Mouse (Mus musculus): ENCODE results near the gene Zfp317. TPM values are rescaled to one million over a fixed set of nuclear protein-coding genes. Genes with fewer than 3 reads are reported as not detected.
"Not testable (repeated sequence)": the region's sequence is repeated elsewhere in the genome, so short reads cannot be mapped to it uniquely, and the experiment has no call there.

Zfp317 gene
- polyA plus RNA-seq (2021) = 20.9 TPM

DNA sequence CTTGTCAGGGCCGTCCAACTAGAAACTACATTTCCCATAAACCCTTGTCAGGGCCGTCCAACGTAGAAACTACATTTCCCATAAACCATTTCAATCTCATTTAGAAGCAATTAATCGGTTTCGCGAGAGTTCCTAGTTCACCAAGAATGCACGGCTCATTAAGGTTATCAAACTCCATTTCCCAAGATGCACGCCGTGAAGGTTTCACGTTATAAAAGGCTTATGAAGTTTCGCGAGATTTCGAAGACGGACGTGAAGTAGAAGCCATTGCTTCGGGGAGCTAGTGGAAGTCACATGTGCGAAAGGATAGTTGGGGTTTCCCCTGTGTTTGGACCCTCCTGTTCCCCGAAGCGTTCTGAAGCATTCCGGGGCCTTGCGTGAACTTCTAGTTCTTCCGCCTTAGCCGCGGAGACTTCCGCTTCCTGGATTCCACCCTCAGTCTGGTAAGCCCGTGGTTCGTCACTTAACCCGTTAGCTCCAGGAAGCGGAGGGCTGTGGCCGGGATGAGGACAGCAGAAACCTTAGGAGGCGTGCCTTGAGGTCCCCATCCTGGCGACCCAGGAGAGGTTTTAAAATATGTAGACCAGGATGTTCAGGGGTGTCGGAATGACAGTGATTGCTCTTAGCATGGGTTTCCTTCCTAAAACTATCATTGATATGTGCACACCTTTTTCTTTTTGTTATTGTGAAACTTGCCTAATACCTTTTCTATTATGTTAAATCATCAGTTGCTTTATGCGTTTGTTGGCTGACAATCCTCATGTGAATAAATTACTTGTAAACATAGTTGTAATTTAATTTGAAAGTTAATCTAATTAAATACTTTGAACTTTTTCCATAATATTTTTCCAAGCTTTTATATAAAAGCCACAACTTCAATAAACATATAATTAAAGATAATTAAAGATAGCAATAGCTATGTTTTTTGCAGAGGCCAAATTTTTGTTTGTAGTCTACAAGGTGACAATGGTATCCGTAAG is at the start of gene Zfp317:
Gene Zfp317 (plus strand): TSS at position 260 of the 980 bp plus-strand sequence.
- in situ Hi-C loops (cut with MboI; ENCODE audit: low pct_unique_long_range_greater_than_20kb) = no loop called here
- ChIA-PET POLR2A (interaction anchor here (0.6 kb wide), 1 partner anchor 614 kb away, joined by 3 read pairs; no protein-coding TSS in a partner anchor), CTCF (interaction anchor here (0.8 to 1.1 kb wide), 2 partner anchors 18 to 19 kb away, joined by 3 read pairs; no protein-coding TSS in a partner anchor)
- ATAC-seq = peak; percentile 99
- H3K27me3 ChIP-seq = peaks cover 4% of the 10 kb centered on the region
- peak; percentile 99 for DNase-seq (ENCODE audit: low read depth, low spot score)
- TF ChIP-seq CTCF (IDR thresholded peaks at IDR 0.05) = no peak

DNA sequence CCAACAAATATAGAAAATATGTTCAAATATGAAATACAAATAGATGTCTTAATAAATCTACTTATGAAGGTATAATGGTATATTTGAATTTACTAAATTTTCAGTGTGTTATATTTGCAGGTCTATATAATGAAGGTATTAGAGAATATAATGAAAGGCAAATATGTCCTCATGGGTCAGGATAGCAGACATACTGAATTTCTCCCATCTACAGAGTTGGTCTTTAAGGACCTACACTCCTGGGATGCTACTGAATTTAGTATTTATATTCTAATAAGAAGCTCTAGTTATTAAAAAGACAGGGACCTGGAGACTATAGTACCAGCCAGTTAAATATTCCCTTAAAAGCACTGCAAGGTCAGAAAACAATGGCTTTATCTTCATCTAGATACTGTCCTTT is 39.6 kb upstream of the Zfp317 start, which contains the start of gene Olfr855:
Gene Olfr855 (plus strand): TSS at position 301 of the 400 bp plus-strand sequence.
- no peak for TF ChIP-seq CTCF (IDR thresholded peaks at IDR 0.05)
- in situ Hi-C loops (cut with MboI; ENCODE audit: low pct_unique_long_range_greater_than_20kb) = no loop called here
- ChIA-PET CTCF (no interaction called here), POLR2A (no interaction called here)
- DNase-seq (ENCODE audit: low read depth, low spot score) (no peak), ATAC-seq (no peak)
- no peaks in the 10 kb centered on the region for H3K27me3 ChIP-seq

DNA sequence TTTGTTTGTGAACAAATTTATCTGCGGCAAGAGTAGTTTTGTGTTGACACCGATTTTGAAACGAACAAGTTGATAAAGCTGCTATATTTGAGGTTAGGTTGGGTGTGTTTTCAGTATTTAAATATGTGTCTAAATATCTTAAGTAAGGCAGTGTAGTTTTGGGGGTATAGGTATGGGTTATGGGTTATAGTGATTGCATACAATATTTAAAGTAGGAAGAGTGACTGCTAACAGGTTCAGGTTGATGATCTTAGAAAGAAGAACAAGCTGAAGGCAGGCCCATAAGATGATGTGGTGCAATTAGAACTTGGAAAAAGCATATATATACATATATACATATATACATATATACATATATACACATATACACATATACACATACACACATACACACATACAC is 605 bp upstream of the Zfp317 start:
- in situ Hi-C loops (cut with MboI; ENCODE audit: low pct_unique_long_range_greater_than_20kb) = no loop called here
- DNase-seq (ENCODE audit: low read depth, low spot score) = no peak
- peaks cover 4% of the 10 kb centered on the region for H3K27me3 ChIP-seq
- ChIA-PET POLR2A (no interaction called here), CTCF (interaction anchor here (1.1 kb wide), 1 partner anchor 20 kb away, joined by 3 read pairs; no protein-coding TSS in a partner anchor)
- ATAC-seq = no peak
- no peak for TF ChIP-seq CTCF (IDR thresholded peaks at IDR 0.05)

DNA sequence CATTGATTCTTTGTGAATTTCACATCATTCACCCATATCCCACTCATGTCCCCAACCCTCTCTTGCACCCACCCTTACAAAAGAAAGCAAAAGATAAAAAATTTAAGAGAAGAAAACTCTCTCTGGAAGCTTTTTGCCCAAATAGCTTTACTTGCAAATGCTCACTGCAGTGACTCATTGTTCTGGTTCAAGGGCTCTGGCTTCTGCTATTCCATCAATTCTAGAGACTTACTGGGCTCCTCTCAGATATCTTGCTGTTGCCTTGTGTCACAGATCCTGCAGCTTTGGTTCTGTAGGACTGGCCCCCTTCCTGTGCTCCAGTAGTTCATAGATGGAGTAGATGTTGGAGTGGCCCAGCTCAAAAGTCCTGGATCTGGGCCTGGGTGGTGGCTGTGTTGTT is 7.7 kb downstream of the Zfp317 start:
- POLR2A ChIA-PET = no interaction called here
- DNase-seq (ENCODE audit: low read depth, low spot score) (no peak), ATAC-seq (peak; percentile 99)
- no peak for TF ChIP-seq CTCF (IDR thresholded peaks at IDR 0.05)
- no peaks in the 10 kb centered on the region for H3K27me3 ChIP-seq
- in situ Hi-C loops (cut with MboI; ENCODE audit: low pct_unique_long_range_greater_than_20kb) = no loop called here
- CTCF ChIA-PET = no interaction called here

DNA sequence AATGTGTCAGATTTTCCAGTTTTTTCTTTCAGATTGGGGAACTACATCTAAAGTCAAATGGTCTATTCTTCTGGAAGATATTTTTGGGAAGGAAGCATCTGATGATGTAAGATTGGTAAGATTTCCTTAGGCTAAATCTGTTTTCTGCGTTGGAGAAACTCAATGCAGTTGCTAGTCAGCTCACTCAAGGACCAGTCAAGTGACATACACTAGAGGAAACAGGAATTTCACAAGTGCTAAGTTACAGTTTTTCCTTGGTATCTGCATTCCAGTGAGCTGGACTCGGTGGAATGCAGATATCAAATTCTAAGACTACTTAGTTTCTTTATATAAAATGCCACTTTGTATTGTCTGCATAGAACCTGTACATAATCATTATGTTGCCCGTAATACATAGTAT is 23.3 kb downstream of the Zfp317 start:
- in situ Hi-C loops (cut with MboI; ENCODE audit: low pct_unique_long_range_greater_than_20kb) = no loop called here
- ChIA-PET CTCF (interaction anchor here (1.8 kb wide), 1 partner anchor 18 kb away, joined by 3 read pairs; no protein-coding TSS in a partner anchor), POLR2A (no interaction called here)
- TF ChIP-seq CTCF (IDR thresholded peaks at IDR 0.05) = no peak
- ATAC-seq (no peak), DNase-seq (ENCODE audit: low read depth, low spot score) (no peak)
- no peaks in the 10 kb centered on the region for H3K27me3 ChIP-seq

DNA sequence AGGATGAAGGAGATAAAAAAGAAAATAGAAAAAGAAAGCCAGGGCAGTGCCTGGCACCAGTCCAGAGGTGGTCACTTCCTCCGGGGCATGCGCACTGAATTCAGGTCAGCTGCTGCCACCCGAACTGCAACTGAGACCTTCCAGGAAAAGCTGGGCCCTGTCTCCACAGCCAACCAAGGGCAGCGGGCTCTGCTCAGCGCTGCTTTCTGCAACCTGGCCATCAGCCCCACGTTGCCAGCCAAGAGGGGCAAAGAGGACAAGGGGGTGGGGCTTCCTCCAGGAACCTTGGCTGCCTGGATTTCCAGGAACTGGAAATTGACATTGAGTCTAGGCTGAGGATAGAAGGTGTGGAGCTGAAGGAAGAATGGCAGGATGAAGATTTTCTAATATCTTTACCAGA is 68.4 kb downstream of the Zfp317 start:
- ChIA-PET POLR2A (no interaction called here), CTCF (no interaction called here)
- in situ Hi-C loops (cut with MboI; ENCODE audit: low pct_unique_long_range_greater_than_20kb) = no loop called here
- no peak for TF ChIP-seq CTCF (IDR thresholded peaks at IDR 0.05)
- DNase-seq (ENCODE audit: low read depth, low spot score) (no peak), ATAC-seq (no peak)
- H3K27me3 ChIP-seq = peaks cover 5% of the 10 kb centered on the region

DNA sequence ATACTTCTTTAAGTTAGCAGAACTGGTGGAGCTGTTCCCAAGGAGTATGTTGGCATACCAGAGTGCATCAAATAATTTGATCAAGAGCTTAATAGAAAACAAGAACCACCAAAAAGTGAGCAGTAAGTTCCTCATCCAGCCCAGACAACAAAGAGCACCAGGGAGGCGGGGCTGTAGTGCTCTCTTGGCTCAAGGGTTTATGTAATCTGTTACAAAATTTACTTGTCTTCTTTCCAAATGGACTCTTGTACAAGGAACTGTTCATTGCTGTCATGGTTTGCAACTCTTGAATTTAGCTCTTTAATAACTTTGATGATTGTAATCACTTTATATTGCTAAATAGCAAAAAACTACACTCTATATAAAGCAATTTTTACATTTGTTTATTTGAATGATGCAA is 69.5 kb downstream of the Zfp317 start:
- in situ Hi-C loops (cut with MboI; ENCODE audit: low pct_unique_long_range_greater_than_20kb) = no loop called here
- no peaks in the 10 kb centered on the region for H3K27me3 ChIP-seq
- ATAC-seq (no peak), DNase-seq (ENCODE audit: low read depth, low spot score) (no peak)
- no peak for TF ChIP-seq CTCF (IDR thresholded peaks at IDR 0.05)
- POLR2A ChIA-PET = no interaction called here
- CTCF ChIA-PET = no interaction called here

DNA sequence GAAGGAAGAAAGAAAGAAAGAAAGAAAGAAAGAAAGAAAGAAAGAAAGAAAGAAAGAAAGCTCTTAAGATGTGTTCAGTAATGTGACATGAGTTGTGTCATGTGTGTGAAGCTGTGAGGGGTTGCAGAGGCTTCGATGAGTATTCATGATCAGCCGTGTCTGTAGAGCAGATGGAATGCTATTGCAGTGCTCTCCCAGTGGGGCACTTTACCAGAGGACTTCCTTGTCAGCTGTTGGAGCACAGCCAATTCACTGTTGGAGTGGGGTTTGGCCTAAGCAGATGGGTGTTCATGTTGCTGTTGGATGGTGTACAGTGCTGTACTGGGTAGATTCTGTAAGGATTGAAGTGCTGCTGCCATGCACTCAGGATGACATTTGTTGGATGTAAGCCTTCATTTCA is 70.5 kb downstream of the Zfp317 start:
- H3K27me3 ChIP-seq = no peaks in the 10 kb centered on the region
- CTCF ChIA-PET = no interaction called here
- ATAC-seq = no peak
- no peak for DNase-seq (ENCODE audit: low read depth, low spot score)
- POLR2A ChIA-PET = no interaction called here
- in situ Hi-C loops (cut with MboI; ENCODE audit: low pct_unique_long_range_greater_than_20kb) = no loop called here
- TF ChIP-seq CTCF (IDR thresholded peaks at IDR 0.05) = no peak

DNA sequence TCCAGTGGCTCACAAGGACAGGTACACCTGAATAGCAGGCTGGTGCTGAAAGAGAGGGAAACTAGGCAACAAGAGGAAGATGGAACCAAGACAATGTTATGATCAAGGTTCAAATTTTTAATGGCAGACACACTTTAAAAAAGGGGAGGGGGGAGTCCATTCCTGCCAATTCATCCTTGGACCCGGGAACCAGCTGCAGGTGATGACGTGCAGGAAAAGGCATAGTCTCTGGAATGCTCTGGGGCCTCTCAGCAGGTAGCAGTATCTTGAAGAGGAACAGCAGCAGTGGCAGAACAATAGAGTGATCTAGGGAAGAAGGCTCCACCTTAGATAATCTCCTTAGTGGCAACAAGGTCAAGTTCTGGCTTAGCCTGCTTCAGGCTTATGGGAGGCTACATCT is 72.4 kb downstream of the Zfp317 start:
- ATAC-seq; H3K27me3 ChIP-seq; POLR2A ChIA-PET; in situ Hi-C loops (cut with MboI; ENCODE audit: low pct_unique_long_range_greater_than_20kb); DNase-seq (ENCODE audit: low read depth, low spot score): not testable (repeated sequence)
- CTCF ChIA-PET = interaction anchor here (1.7 kb wide), 1 partner anchor 17 kb away, joined by 3 read pairs; no protein-coding TSS in a partner anchor

DNA sequence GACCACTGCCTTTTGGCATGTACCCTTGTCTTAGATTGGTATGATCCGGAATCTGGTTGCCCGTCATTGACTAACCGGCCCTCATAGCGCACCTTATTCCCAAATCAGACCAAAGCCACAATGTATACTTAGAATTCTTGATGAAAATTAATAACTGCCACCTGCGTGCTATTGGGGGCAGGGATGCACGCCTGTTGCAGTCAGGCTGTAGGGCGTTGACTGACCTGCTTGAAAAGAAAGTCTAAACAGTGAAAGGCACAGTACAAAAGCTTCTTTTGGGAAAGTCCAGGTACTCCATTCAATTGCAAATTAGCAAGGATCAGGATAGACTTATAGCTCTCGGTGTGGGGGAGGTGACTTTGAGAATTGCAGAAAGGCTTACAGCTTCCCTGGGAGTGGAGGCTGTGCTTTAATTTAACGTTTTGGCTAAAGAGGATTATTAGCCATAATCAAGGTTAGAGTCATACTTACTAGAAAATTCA is 73.0 kb downstream of the Zfp317 start:
- POLR2A ChIA-PET; DNase-seq (ENCODE audit: low read depth, low spot score); in situ Hi-C loops (cut with MboI; ENCODE audit: low pct_unique_long_range_greater_than_20kb); ATAC-seq; H3K27me3 ChIP-seq: not testable (repeated sequence)
- CTCF ChIA-PET = interaction anchor here (1.7 kb wide), 1 partner anchor 17 kb away, joined by 3 read pairs; no protein-coding TSS in a partner anchor

Other genes starting within 250 kb of the Zfp317 start
- gene Olfr847, start 243.4 kb upstream of the Zfp317 start, polyA plus RNA-seq (2021) = not detected
- gene Olfr849, start 181.8 kb upstream of the Zfp317 start, polyA plus RNA-seq (2021) = not detected
- not detected for gene Olfr850, start 143.9 kb upstream of the Zfp317 start, polyA plus RNA-seq (2021)
- not detected for gene Olfr851, start 128.8 kb upstream of the Zfp317 start, polyA plus RNA-seq (2021)
- not detected for gene Olfr853, start 81.0 kb upstream of the Zfp317 start, polyA plus RNA-seq (2021)
- not detected for gene Olfr854, start 54.7 kb upstream of the Zfp317 start, polyA plus RNA-seq (2021)
- not detected for gene Olfr855, start 39.5 kb upstream of the Zfp317 start, polyA plus RNA-seq (2021)
- not detected for gene Olfr857, start 87.3 kb downstream of the Zfp317 start, polyA plus RNA-seq (2021)
- gene Olfr58, start 158.2 kb downstream of the Zfp317 start, polyA plus RNA-seq (2021) = not detected
- not detected for gene Olfr859, start 182.8 kb downstream of the Zfp317 start, polyA plus RNA-seq (2021)
- gene Olfr860, start 227.6 kb downstream of the Zfp317 start, polyA plus RNA-seq (2021) = not detected